Mouse (Mus musculus) cerebellum, adult 9-10 months (tissue): ENCODE data around the gene Prkaa1.
"Not testable (repeated sequence)": the region's sequence is repeated elsewhere in the genome, so short reads cannot be mapped to it uniquely, and the experiment has no call there.

Experiments
- DNase-seq: peaks from one replicate; pipeline ENCODE4 v3.0.0; 2022

Gene Prkaa1

DNA sequence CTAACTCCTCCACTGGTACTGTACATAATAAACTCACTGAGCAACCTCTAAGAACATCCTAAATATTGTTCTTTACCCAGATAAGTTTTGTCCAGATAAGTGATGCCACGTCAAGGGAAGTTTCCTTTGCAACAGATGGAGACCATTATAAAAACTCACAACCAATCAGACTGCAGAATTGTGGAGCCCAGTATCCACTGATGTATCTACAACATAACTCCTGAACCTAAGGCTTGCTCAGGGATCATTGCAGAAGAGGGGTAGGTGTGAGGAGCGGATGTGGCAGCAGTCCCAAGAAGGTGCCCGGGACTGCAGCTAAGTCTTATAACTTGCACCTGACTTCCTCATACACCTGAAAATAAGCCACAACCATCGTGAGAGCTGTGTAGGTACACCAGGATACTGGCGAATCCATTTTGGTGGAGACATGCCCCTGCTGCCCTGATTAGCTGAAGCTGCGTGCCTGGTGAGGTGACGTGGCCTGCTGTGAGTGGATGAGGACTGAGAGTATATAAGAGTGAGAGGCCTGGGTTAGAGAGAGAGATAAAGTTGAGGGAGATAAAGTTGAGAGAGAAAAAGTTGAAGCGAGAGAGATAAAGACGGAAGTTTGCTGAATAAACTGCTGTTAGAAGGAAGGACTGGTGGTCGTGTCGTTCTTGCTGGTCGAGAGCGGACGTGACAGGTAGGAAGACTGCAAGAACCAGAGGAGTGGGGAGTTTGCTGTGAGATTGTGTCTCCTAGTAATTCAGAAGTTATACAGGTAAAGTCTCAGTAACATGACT lies 12.6 kb upstream of the Prkaa1 start:
- DNase-seq = not testable (repeated sequence)

GRCm38 (mm10) chr15:5133301-5133700 lies 10.4 kb upstream of the Prkaa1 start:
- no peak for DNase-seq

DNA sequence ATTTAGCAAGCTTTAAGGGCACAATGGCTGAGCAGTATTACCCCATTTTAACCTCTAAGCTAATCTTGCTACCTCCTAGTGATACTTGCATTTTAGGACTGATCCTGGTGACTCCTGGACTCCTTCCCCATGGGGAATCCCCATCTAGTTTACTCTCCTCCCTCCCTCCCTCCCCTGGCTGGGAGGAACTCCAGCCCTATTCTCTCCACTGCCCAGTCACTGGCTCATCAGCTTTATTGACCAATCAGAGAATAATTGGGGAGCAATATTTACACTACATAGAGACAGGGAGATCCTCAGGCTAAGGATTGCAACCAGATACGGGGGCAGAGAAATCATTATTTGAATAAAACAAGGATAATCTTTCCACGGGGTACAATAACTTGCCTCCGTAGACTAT lies 9.5 kb upstream of the Prkaa1 start:
- DNase-seq = no peak

GRCm38 (mm10) chr15:5134945-5135483 lies 8.6 kb upstream of the Prkaa1 start:
- no peak for DNase-seq

- no peak for DNase-seq
Observed at GRCm38 (mm10) chr15:5138021-5138856, 5.4 kb upstream of the Prkaa1 start.

GRCm38 (mm10) chr15:5139366-5139765 lies 4.3 kb upstream of the Prkaa1 start:
- DNase-seq = no peak

- DNase-seq = no peak
Observed at GRCm38 (mm10) chr15:5139863-5140262, 3.8 kb upstream of the Prkaa1 start.

DNA sequence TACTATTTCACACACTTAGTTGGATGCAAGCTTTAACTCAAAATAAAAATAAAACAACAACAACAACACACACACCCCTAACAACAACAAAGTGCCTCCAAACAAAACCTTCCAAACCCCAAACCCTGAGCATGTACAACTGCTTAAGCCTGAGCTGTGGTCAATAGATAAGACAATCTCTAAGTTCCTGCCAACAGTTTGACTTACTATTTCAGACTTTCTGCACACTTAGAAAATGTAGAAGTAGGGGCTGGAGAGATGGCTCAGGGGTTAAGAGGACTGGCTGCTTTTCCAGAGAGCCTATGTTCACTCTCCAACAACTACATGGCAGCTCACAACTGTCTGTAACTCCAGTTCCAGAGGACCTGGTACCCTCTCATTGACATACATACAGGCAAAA lies 3.3 kb upstream of the Prkaa1 start:
- DNase-seq = no peak

GRCm38 (mm10) chr15:5142047-5142446 lies 1.6 kb upstream of the Prkaa1 start:
- no peak for DNase-seq

DNA sequence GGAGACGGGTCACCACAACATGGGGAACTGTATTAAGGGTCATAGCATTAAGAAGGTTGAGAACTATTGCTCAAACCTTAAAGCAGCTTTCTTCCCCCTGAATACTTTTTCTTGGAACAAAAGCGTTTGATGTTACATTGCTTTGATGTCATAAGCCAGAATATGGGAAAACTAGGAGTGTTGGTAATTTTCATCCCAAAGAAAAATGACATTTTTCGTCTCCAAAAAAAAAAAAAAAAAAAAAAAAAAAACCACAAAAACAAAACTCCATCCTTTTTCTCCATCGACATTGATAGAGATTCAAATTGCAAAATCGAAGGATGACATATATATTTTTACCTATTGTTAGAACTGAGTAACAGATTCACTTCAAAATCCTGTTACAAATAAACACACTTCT lies 947 bp upstream of the Prkaa1 start:
- no peak for DNase-seq

- DNase-seq = peak; percentile 77
Observed at GRCm38 (mm10) chr15:5144021-5144778, 539 bp downstream of the Prkaa1 start.

DNA sequence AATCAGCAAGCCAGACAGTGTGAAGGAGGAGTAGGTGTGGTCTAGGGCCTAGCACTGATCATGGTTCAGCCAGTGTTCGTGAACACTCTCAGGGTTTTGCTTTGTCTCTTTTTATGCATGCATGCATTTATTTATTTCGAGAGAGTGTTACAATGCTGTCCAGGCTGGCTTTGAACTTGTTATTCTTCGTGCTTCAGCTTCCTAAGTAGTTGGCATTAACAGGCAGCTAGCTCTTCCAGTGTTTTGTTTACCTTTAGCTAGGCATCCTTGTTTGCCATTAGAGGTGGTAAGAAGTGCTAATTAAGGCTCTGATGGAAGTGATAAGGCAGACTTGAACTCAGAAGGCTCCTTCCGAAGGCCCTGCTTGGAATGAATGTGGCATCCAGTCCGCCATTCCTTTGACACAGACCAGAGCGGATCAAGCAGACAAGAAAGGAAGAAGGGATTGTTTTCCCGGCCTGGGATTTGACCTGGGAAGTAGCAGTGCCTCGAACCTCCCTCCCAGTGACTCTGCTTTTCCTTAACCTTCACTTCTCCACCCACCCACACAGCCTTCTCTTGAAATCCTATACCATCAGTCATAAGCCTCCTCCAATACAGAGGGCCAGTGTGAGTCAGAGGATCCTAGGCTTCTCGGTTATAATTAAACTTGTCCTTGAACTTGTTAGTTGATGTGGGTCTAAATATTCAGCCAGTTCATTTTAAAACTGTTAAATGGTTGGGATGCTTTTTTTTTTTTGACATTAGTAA lies 1.7 kb downstream of the Prkaa1 start:
- DNase-seq = no peak

- DNase-seq = no peak
Observed at GRCm38 (mm10) chr15:5149187-5149586, 5.5 kb downstream of the Prkaa1 start.

GRCm38 (mm10) chr15:5152171-5152570 lies 8.5 kb downstream of the Prkaa1 start:
- DNase-seq = no peak

DNA sequence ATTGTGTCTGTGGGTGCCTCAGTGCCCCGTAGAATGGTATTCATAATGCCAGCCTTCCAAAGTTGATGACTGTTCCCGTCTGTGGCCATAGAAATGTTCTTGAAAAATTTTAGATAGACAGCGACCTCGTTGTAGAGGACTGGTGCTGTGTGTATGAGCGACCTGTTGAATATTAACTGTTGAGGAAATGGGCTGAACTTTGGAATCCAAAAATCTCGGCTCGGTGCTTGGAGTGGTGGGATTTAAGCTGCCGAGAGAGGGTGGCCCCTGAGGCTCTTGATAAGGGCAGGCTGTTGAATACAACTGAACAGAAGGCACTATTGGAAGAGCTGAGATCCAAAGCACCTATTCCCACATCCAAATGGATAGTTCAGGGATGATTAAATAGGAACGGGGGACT lies 11.0 kb downstream of the Prkaa1 start:
- DNase-seq = no peak

DNA sequence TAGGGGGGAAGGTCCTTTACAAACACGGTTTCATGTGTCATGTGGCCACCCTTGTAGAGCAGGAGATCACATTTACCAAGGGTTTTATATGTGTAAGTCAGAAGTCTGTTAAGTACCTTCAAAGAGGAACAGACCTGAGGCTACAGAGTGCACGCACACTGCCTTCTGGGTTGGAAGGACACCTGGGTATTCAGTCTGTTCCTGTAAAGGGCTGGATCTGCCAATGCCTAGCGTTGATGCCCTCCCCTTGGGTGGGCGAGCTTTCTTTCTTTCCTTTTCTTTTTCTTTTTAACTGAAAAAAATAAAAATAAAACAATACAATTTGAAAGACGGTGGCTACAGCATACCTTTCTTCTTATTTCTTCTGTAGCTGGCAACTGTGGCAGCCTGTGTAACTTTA lies 11.4 kb downstream of the Prkaa1 start:
- no peak for DNase-seq

DNA sequence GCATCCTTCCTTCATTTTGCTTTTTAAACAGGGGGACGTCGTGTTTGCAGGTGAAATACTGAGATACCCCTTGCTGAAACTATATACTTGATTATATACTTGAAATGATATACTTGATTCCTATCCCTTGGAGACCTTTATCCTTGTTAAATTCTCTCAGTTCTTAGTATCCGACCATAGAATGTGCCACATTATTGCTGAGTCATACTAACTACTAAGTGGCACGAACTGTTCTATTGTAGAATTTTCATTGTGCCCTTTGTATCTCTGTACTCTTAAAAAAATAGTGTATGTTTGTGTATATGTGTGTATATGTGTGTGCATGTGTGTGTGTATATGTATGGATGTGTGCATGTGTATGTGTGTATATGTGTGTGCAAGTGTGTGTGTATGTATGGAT lies 12.7 kb downstream of the Prkaa1 start:
- DNase-seq = no peak

DNA sequence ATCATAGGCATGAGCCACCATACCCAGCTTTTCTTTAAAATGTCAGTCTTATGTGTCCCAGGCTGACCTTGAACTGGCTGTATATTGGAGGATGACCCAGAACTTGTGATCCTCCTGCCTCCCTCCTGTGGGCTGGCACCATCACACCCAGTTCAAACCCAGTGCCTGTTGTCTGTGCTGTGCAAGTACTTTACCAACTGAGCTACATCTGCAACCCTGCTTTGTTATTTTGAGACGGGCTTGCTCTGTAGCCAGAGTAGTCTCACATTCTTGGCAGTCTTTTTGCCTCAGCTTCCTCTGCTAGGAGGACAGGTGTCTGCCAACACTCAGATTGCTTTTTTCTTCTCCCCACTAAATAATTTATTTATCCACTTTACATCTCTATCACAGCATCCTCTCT lies 13.7 kb downstream of the Prkaa1 start:
- no peak for DNase-seq

- DNase-seq = no peak
Observed at GRCm38 (mm10) chr15:5158827-5159226, 15.2 kb downstream of the Prkaa1 start.

- DNase-seq = no peak
Observed at GRCm38 (mm10) chr15:5165121-5165773, 21.6 kb downstream of the Prkaa1 start.

DNA sequence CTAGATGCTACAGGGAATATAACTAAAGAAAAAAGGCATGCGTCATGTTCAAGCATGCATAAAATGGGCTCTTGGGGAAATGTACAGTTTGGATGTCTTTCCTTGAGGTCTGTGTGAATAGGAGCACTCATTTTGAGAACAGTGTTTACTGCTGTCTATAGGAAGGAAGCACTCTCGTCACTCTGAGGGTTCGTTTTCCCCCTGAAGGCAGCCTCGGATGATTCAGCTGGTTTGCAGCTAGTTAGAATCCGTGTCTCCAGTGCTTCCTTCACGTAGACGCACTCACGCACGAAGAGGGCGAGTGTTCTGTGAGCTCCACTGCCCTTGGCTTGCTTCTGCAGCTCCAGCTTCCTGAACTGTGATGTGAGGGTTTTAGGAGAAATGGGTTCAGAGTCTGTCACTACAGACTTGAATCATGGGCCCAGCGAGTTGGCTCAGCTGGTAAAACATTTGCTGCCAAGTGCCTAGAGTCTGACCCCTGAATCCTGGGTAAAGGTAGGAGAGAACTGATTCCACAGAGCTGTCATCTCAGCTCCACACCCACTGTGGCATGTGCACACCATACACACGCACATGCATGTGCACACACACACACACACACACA lies 29.7 kb downstream of the Prkaa1 start:
- DNase-seq = no peak
